Mouse (Mus musculus) heart, embryonic 15.5 days (tissue): ENCODE results near the gene Ubxn11. TPM values are rescaled to one million over a fixed set of nuclear protein-coding genes. Genes with fewer than 3 reads are reported as not detected.
A peak's percentile ranks its signal among the peaks of the same experiment; 100 is the strongest.

ENCODE experiments used
- ATAC-seq: fragments of 200-750 bp; cut with Nextera tagmentation; replicated peaks from 2 replicates; pipeline ENCODE4 v1.8.0; 2017; ENCODE audit warnings: low read depth, moderate TSS enrichment; ENCODE audit not compliant: insufficient number of reproducible peaks, insufficient read depth, low FRiP score
- H3K27ac ChIP-seq: fragments of 300-500 bp; sonication (generic); 2 replicates; pipeline ENCODE4 v1.5.1; 2015; ENCODE audit warnings: mild to moderate bottlenecking, inconsistent platforms
- H3K27me3 ChIP-seq: fragments of 300-500 bp; sonication (generic); 2 replicates; pipeline ENCODE4 v1.6.1; 2015; ENCODE audit warnings: inconsistent platforms
- H3K36me3 ChIP-seq: fragments of 300-500 bp; sonication (generic); 2 replicates; pipeline ENCODE4 v1.6.1; 2015; ENCODE audit warnings: mild to moderate bottlenecking, inconsistent platforms
- H3K4me1 ChIP-seq: fragments of 300-500 bp; sonication (generic); replicated peaks from 2 replicates; pipeline ENCODE4 v1.6.1; 2015; ENCODE audit warnings: inconsistent platforms
- H3K4me2 ChIP-seq: fragments of 300-500 bp; sonication (generic); 2 replicates; pipeline ENCODE4 v1.6.1; 2015; ENCODE audit warnings: inconsistent platforms, mild to moderate bottlenecking, moderate library complexity
- H3K4me3 ChIP-seq: fragments of 300-500 bp; sonication (generic); 2 replicates; pipeline ENCODE4 v1.5.1; 2015; ENCODE audit warnings: mild to moderate bottlenecking, inconsistent platforms
- H3K9ac ChIP-seq: fragments of 300-500 bp; sonication (generic); 2 replicates; pipeline ENCODE4 v1.6.1; 2015; ENCODE audit warnings: mild to moderate bottlenecking, inconsistent platforms
- H3K9me3 ChIP-seq: fragments of 300-500 bp; sonication (generic); replicated peaks from 2 replicates; pipeline ENCODE4 v1.6.1; 2016; ENCODE audit warnings: inconsistent platforms
- WGBS: fragments of 180-500 bp; shearing (Covaris S2); methylation state at CpG from one replicate; pipeline ENCODE4 v1.1.7; 2015; ENCODE audit warnings: mixed read lengths; 5-methylcytosine and 5-hydroxymethylcytosine counted together
- polyA plus RNA-seq: library from polyadenylated mRNA; unstranded; fragments of >200 nt; fragmentation: Nextera tagmentation; extraction: Ambion mirVana; gene quantifications from 2 replicates; pipeline ENCODE4 v1.2.1, GENCODE M21; 2015

The Ubxn11 gene
- polyA plus RNA-seq, result 1.8 and 3.9 TPM in 2 replicates

DNA sequence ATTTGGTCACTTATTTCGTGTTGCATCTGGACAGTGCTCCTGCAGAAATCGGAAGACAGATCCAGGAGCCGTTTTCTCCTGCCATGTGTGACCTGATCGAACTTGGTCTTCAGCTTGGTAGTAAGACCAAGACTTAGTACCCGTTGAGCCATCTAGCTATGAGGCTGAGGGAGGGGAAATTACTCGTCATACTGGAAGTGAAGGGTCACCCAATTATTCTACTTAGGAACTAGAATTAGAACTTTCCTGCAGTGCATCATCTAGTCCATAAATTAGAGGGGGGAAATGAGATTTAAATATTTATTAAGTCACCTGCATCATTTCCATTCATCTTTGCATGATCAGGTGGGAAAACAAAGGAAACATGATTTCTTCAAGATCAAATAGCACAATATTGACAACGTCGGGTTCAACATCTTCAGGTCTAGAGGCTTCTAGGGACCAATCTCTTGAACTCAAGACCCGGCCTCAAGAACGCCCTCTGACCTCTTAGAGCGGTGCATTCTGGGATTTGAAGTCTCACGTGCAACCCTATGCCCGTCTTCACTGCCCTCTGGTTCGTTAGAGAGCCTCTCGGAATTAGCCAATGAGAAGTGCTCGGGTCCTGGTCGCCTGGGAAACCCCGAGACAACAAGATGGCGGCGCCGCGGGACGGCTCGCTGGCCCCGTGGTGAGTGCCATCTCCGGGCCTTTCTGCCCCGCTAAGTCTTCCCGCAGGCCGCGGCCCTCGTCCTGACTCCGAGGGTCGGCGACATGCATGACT lies at the start of gene Ubxn11:
Gene Ubxn11 (plus strand): TSS at position 592 of the 763 bp plus-strand sequence.
- Histone ChIP-seq H3K27ac (no peak within 1 kb of the TSS), H3K27me3 (no peaks in the 10 kb centered on the region), H3K9me3 (no peaks in the 10 kb centered on the region), H3K4me1 (peaks cover 4% of the 10 kb centered on the region), H3K36me3 (no peaks in the 10 kb centered on the region), H3K9ac (peak within 1 kb of the TSS; percentile 40), H3K4me2 (peak within 1 kb of the TSS; percentile 66), H3K4me3 (peak within 1 kb of the TSS; percentile 58)
- peak; percentile 92 for ATAC-seq
- 16% methylated on average over 34 of the region's 34 CpGs for WGBS

GRCm38 (mm10) chr4:134053538-134053937 lies 48.8 kb upstream of the Ubxn11 start, which contains the start of gene Zfp683:
TSS of gene Zfp683 (plus strand) at chr4:134053838.
- peak within 1 kb of the TSS; percentile 32 for H3K27ac ChIP-seq
- whole genome bisulfite sequencing, result 88% methylated on average over 3 of the region's 3 CpGs
- 0 out of 2 replicates have a peak within 1 kb of the TSS, but pooled peaks have one; percentile 3 for H3K4me2 ChIP-seq
- no peak for ATAC-seq
- H3K4me1 ChIP-seq, result peaks cover 13% of the 10 kb centered on the region
- no peaks in the 10 kb centered on the region for H3K36me3 ChIP-seq
- no peak within 1 kb of the TSS for H3K9ac ChIP-seq
- peaks cover 5% of the 10 kb centered on the region for H3K27me3 ChIP-seq
- no peaks in the 10 kb centered on the region for H3K9me3 ChIP-seq
- no peak within 1 kb of the TSS for H3K4me3 ChIP-seq

DNA sequence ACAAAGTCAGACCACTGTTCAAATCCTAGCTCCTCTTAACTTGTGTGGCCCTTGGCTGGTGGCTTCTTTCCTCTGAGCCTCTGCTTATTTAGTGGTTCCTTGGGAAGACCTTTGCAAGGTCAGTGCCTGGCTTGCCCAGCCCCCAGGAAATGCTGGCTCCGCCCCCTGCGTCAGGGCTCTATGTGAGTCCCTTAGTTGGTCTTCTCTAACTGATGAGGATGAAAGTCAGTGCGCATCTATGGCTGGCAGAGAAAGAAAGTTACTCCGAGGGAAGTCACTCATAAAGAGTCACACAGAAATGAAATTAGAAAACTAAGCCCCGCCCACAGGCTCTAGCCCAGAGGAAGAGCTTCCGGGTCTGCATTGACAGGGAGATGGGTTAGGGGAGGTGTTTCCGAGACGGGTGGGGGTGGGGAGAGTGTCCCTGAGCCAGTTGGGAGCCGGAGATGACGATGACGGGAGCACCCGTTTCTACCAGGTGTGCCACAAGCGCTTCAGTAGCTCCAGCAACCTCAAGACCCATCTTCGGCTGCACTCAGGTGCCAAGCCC lies 44.1 kb upstream of the Ubxn11 start:
- Histone ChIP-seq H3K4me2 (peak overlapping the region; percentile 36), H3K4me3 (peak overlapping the region; percentile 17; the same call in 1 of the 2 replicates), H3K9me3 (no peaks in the 10 kb centered on the region), H3K9ac (no peak overlapping the region), H3K36me3 (no peaks in the 10 kb centered on the region), H3K4me1 (0 out of 2 replicates have a peak, but pooled peaks cover 2% of the 10 kb centered on the region), H3K27ac (no peak overlapping the region), H3K27me3 (peaks cover 29% of the 10 kb centered on the region)
- ATAC-seq, result no peak
- 21% methylated on average over 14 of the region's 14 CpGs for WGBS

GRCm38 (mm10) chr4:134058908-134059307 lies 43.5 kb upstream of the Ubxn11 start:
- no peaks in the 10 kb centered on the region for H3K36me3 ChIP-seq
- no peak overlapping the region for H3K9ac ChIP-seq
- H3K4me2 ChIP-seq, result no peak overlapping the region
- no peak overlapping the region for H3K27ac ChIP-seq
- 71% methylated on average over 6 of the region's 6 CpGs for WGBS
- 0 out of 2 replicates have a peak, but pooled peaks cover 2% of the 10 kb centered on the region for H3K4me1 ChIP-seq
- H3K4me3 ChIP-seq, result no peak overlapping the region
- ATAC-seq, result no peak
- peaks cover 31% of the 10 kb centered on the region for H3K27me3 ChIP-seq
- no peaks in the 10 kb centered on the region for H3K9me3 ChIP-seq

- 0 out of 2 replicates have a peak within 1 kb of the TSS, but pooled peaks have one; percentile 2 for H3K4me2 ChIP-seq
Observed at GRCm38 (mm10) chr4:134060135-134060865, 42.1 kb upstream of the Ubxn11 start, which contains the start of gene Crybg2. TSS of gene Crybg2 (plus strand) at chr4:134060815.

DNA sequence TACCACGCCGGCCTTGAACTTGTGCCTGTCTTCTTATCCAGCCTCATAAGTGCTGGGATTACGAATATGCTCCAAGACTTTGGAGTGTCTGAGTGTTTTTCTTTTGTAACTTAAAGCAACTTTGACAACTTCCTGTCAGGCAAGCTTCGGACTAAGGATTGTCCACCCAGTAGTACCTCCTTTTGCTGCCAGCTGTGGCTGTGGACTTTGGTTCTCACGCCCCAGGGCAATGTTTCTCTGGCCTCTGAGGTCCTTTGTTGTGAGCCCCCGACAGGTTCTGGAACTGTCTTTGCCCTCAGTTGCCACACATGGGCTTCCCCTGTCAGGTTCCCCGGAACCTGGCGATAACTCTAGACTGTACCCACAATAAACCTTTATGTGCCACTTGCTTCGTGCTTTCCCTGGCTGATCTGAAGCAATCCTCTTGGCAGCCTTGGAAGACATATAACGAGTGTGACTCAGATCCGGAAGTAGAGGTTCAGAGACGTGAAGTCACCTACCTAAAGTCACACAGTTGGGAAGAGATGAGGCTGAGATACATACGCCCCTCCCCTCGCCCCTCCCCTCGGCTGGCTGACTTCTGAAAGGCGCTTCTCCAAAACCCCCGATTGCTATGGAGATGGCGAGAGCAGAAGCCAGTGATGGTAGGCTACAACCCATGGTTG lies 41.1 kb upstream of the Ubxn11 start:
- no peaks in the 10 kb centered on the region for H3K9me3 ChIP-seq

More at GRCm38 (mm10) chr4:134060135-134060865, 42.1 kb upstream of the Ubxn11 start, which contains the start of gene Crybg2:
- H3K27me3 ChIP-seq, result peaks cover 37% of the 10 kb centered on the region
- no peaks in the 10 kb centered on the region for H3K36me3 ChIP-seq
- H3K27ac ChIP-seq, result no peak within 1 kb of the TSS
- no peak within 1 kb of the TSS for H3K4me3 ChIP-seq
- H3K9ac ChIP-seq, result no peak within 1 kb of the TSS
- WGBS, result 40% methylated on average over 28 of the region's 28 CpGs
- 0 out of 2 replicates have a peak, but pooled peaks cover 2% of the 10 kb centered on the region for H3K4me1 ChIP-seq
- H3K9me3 ChIP-seq, result no peaks in the 10 kb centered on the region
- no peak for ATAC-seq

DNA sequence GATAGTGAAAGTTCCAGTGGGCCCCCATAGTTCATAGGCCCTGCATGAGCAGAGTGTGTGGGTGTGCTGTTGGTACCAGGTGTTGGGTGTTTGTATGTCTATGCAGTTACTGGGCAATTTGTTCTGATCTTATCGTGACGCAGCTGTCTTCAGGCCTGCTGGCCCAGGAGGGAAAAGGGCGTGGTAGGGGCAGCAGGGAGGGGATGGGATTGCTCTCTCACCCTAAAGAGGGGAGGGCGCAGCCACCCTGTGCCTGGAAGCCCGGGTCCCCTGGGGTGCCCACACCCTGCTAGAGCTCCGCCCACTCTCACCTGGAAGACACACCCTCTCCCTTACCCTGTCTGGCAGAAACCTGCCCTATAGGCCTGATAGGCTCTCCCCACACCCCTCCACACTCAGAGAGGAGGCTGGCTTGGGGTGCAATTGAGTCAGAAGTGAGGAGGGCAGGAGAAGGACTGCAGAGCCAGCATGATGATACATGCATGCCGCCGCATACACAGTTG lies 40.4 kb upstream of the Ubxn11 start:
- WGBS, result 49% methylated on average over 8 of the region's 8 CpGs
- no peak; the same call in 1 of the 2 replicates for ATAC-seq
- Histone ChIP-seq H3K9ac (no peak overlapping the region), H3K4me2 (no peak overlapping the region), H3K27ac (no peak overlapping the region), H3K27me3 (peaks cover 50% of the 10 kb centered on the region), H3K4me3 (no peak overlapping the region), H3K36me3 (no peaks in the 10 kb centered on the region), H3K4me1 (0 out of 2 replicates have a peak, but pooled peaks cover 7% of the 10 kb centered on the region), H3K9me3 (no peaks in the 10 kb centered on the region)

More for the DNA sequence above, 41.1 kb upstream of the Ubxn11 start:
- H3K4me3 ChIP-seq, result no peak overlapping the region
- ATAC-seq, result no peak
- no peak overlapping the region for H3K9ac ChIP-seq
- no peaks in the 10 kb centered on the region for H3K36me3 ChIP-seq
- H3K27me3 ChIP-seq, result peaks cover 45% of the 10 kb centered on the region
- no peak overlapping the region for H3K4me2 ChIP-seq
- H3K4me1 ChIP-seq, result 0 out of 2 replicates have a peak, but pooled peaks cover 7% of the 10 kb centered on the region
- H3K27ac ChIP-seq, result no peak overlapping the region
- 56% methylated on average over 18 of the region's 18 CpGs for WGBS

DNA sequence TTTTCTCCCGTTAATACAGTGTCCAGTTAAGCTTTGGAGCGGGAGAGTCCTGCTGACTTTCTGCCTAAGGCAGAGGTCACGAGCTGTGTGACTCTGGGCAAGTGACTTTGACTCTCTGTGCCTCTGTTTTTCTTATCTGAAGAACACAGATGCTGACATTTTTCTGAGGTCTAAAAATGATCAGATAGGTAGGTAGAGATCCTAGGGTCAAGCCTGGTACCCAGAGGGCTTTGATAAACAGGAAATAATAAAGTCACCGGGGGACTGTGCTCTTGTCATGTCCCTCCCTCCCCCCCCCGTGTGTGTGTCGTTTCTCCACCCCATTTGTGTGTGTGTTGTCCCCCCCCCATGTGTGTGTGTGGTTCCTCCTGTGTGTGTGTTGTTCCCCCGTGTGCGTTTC lies 39.8 kb upstream of the Ubxn11 start:
- H3K36me3 ChIP-seq, result no peaks in the 10 kb centered on the region
- 62% methylated on average over 8 of the region's 8 CpGs for WGBS
- H3K27me3 ChIP-seq, result peaks cover 50% of the 10 kb centered on the region
- H3K27ac ChIP-seq, result no peak overlapping the region
- H3K9me3 ChIP-seq, result no peaks in the 10 kb centered on the region
- no peak for ATAC-seq
- no peak overlapping the region for H3K4me2 ChIP-seq
- no peak overlapping the region for H3K9ac ChIP-seq
- 0 out of 2 replicates have a peak, but pooled peaks cover 7% of the 10 kb centered on the region for H3K4me1 ChIP-seq
- no peak overlapping the region for H3K4me3 ChIP-seq

DNA sequence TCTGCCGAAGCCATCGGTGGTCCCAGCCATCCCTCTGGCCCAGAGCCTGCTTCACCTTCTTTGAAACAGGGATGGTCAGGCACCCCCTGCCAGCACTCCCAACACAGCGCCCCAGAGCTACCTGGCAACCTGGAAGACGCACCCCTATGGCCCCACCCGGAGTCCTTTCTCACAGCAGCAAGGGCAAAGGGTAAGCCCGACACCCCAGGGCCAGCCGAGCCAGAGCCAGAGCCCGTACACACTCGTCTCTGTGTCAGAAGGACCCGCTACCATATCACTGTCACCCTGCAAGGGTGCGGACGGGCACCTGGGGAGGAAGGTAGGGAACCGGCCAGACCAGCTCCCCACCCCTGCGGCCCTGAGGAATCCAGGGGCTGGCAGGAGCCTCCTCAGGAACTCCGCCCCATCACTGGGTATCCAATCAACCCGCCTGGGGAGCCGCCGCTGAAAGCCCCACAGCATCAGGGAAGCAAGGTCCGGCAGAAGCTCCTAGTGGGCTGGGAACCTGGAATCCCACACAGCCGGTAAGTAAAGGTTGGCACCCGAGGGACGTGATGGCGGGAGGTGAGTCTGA lies 36.9 kb upstream of the Ubxn11 start:
- H3K4me3 ChIP-seq, result no peak overlapping the region
- H3K27ac ChIP-seq, result no peak overlapping the region
- WGBS, result 22% methylated on average over 23 of the region's 23 CpGs
- H3K9me3 ChIP-seq, result no peaks in the 10 kb centered on the region
- no peak for ATAC-seq
- no peaks in the 10 kb centered on the region for H3K36me3 ChIP-seq
- H3K9ac ChIP-seq, result no peak overlapping the region
- no peak overlapping the region for H3K4me2 ChIP-seq
- H3K27me3 ChIP-seq, result peaks cover 42% of the 10 kb centered on the region
- 0 out of 2 replicates have a peak, but pooled peaks cover 5% of the 10 kb centered on the region for H3K4me1 ChIP-seq

GRCm38 (mm10) chr4:134067383-134067782 lies 35.0 kb upstream of the Ubxn11 start:
- Histone ChIP-seq H3K27ac (no peak overlapping the region), H3K27me3 (peaks cover 26% of the 10 kb centered on the region), H3K4me2 (no peak overlapping the region), H3K9ac (no peak overlapping the region), H3K9me3 (no peaks in the 10 kb centered on the region), H3K4me1 (0 out of 2 replicates have a peak, but pooled peaks cover 5% of the 10 kb centered on the region), H3K36me3 (no peaks in the 10 kb centered on the region), H3K4me3 (no peak overlapping the region)
- 88% methylated on average over 8 of the region's 8 CpGs for WGBS
- ATAC-seq, result no peak
